Mouse (Mus musculus): ENCODE results near the gene Cdk6.

DNA sequence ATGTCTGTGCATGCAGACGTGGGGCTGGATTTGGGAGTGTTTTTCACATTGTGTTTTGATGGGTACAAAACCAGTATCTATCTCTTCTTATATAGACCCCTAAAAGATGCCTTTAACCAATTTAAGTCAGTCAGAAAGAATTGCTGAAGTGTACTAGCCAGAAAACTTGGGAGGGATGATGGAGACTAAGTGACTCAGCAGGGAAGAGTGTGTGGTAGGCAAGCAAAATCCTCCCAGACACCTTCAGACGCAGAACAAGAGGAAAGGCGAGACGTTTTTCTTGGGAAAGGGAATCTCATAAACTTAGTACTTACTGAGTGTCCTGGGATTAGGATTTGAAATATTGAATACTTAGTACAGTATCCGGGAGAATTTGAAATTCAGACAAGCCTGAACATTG lies 39.8 kb upstream of the Cdk6 start:
- TF ChIP-seq CTCF (IDR thresholded peaks at IDR 0.05; ENCODE audit: low read depth, low read length) = no peak
- no peak for TF ChIP-seq POLR2A (IDR thresholded peaks at IDR 0.05; ENCODE audit: insufficient read depth, low read length)
